Mouse (Mus musculus) brain, adult 10 weeks (tissue): Measurements from ENCODE around the gene Bcl6. TPM values are rescaled to one million over a fixed set of nuclear protein-coding genes. Genes with fewer than 3 reads are reported as not detected.

Experiments used
- polyA plus RNA-seq: library from polyadenylated mRNA; stranded (reverse); fragments of 350-450 nt; fragmentation: Illumina TruSeq; extraction: RNeasy Lipid Tissue Mini Kit (QIAGEN cat#74804); gene quantifications from one replicate; pipeline ENCODE4 v1.2.3, GENCODE M21; 2015; ENCODE audit warnings: low read depth, low replicate concordance

Gene Bcl6
- polyA plus RNA-seq = 18.7 TPM

GRCm38 (mm10) chr16:23988466-23989208 is at the start of gene Bcl6, which contains the start of gene Gm37419:
TSS of gene Bcl6 (minus strand) at chr16:23988852.
TSS of gene Gm37419 (plus strand) at chr16:23988482.

GRCm38 (mm10) chr16:23932294-23932693 is 56.4 kb downstream of the Bcl6 start, which contains the start of gene Rtp2:
TSS of gene Rtp2 (minus strand) at chr16:23932394.

Other genes with a start within 250 kb of the Bcl6 start
- 640 TPM for gene Sst, start 97.9 kb downstream of the Bcl6 start, polyA plus RNA-seq
- gene Rtp2, start 56.5 kb downstream of the Bcl6 start, polyA plus RNA-seq = not detected
- not detected for gene Gm37419, start 370 bp downstream of the Bcl6 start, polyA plus RNA-seq